Mouse (Mus musculus) C2C12 (cell line): ENCODE data around the gene Flt3.

Source experiments
- CTCF ChIP-seq: IDR thresholded peaks from one replicate; pipeline ENCODE4 v1.5.1; 2011; ENCODE audit not compliant: control insufficient read depth, insufficient read depth, insufficient read length
- MAX ChIP-seq: IDR thresholded peaks from one replicate; pipeline ENCODE4 v1.6.1; 2011; ENCODE audit warnings: mild to moderate bottlenecking, control low read depth
- MYOG ChIP-seq: IDR thresholded peaks from one replicate; pipeline ENCODE4 v1.6.1; 2011; ENCODE audit not compliant: control insufficient read depth, insufficient read length; ENCODE audit errors: extremely low read depth
- USF1 ChIP-seq: IDR thresholded peaks from one replicate; pipeline ENCODE4 v1.6.1; 2011; ENCODE audit warnings: low read depth, mild to moderate bottlenecking, control low read depth, moderate library complexity

DNA sequence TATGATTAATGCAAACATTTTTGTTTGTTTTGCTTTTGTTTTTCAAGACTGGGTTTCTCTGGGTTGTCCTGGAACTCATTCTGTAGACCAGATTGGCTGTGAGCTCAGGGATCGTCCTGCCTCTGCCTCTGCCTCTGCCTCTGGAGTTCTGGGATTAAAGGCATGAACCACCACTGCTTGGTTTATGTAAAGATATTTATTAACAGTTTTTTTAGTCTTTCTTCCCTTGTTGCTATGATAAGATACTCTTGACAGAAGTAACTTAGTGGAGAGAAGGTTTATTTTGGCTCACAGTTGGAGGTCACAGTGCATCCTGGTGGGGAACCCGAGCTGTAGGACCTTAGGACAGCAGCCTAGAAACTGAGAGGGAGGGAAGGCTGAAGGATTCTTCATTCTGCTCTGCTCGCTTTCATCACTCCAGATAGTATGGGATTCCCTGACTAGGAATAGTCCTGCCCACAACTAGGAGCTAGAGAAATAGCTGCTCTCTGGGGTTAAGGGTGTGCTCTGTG lies 40.8 kb upstream of the Flt3 start:
- TF ChIP-seq CTCF (no peak), MAX (no peak), USF1 (no peak), MYOG (no peak)
